Mouse (Mus musculus) intestine, postnatal 0 days (tissue): ENCODE data around the gene Il22. TPM values are rescaled to one million over a fixed set of nuclear protein-coding genes. Genes with fewer than 3 reads are reported as not detected.
"Not testable (repeated sequence)": the region's sequence is repeated elsewhere in the genome, so short reads cannot be mapped to it uniquely, and the experiment has no call there.

Source experiments
- ATAC-seq: fragments of 200-750 bp; cut with Nextera tagmentation; 2 replicates; pipeline ENCODE4 v1.8.0; 2017; ENCODE audit warnings: mild to moderate bottlenecking, moderate TSS enrichment, moderate library complexity
- H3K27ac ChIP-seq: fragments of 300-500 bp; sonication (generic); 2 replicates; pipeline ENCODE4 v1.5.1; 2014; ENCODE audit warnings: mild to moderate bottlenecking, low read depth, low read length, moderate library complexity
- H3K27me3 ChIP-seq: fragments of 300-500 bp; sonication (generic); replicated peaks from 2 replicates; pipeline ENCODE4 v1.6.1; 2014; ENCODE audit warnings: low read length, mixed read lengths; ENCODE audit not compliant: control insufficient read depth, insufficient read depth
- H3K36me3 ChIP-seq: fragments of 300-500 bp; sonication (generic); 2 replicates; pipeline ENCODE4 v1.6.1; 2014; ENCODE audit warnings: mild to moderate bottlenecking, moderate library complexity; ENCODE audit not compliant: control insufficient read depth, insufficient read depth
- H3K4me1 ChIP-seq: fragments of 300-500 bp; sonication (generic); replicated peaks from 2 replicates; pipeline ENCODE4 v1.6.1; 2014; ENCODE audit warnings: antibody characterized with exemption, low read length, mixed read lengths; ENCODE audit not compliant: control insufficient read depth, insufficient read depth
- H3K4me2 ChIP-seq: fragments of 300-500 bp; sonication (generic); replicated peaks from 2 replicates; pipeline ENCODE4 v1.6.1; 2014; ENCODE audit warnings: low read depth, mild to moderate bottlenecking, moderate library complexity
- H3K4me3 ChIP-seq: fragments of 300-500 bp; sonication (generic); 2 replicates; pipeline ENCODE4 v1.5.1; 2014; ENCODE audit warnings: low read depth, low read length
- H3K9ac ChIP-seq: fragments of 300-500 bp; sonication (generic); 2 replicates; pipeline ENCODE4 v1.6.1; 2014; ENCODE audit warnings: mild to moderate bottlenecking, low read depth, low read length
- H3K9me3 ChIP-seq: fragments of 300-500 bp; sonication (generic); 2 replicates; pipeline ENCODE4 v1.6.1; 2016; ENCODE audit warnings: mixed run types; ENCODE audit not compliant: control insufficient read depth
- CTCF ChIP-seq: sonication (generic); IDR thresholded peaks from 2 replicates; pipeline ENCODE4 v1.5.1; 2016; ENCODE audit warnings: low read depth, mild to moderate bottlenecking, control low read depth, antibody characterized with exemption, moderate library complexity
- WGBS: fragments of 180-500 bp; shearing (Covaris S2); extraction: QIAGEN DNeasy Blood & Tissue Kit; methylation state at CpG from one replicate; pipeline ENCODE4 v1.1.7; 2014; 5-methylcytosine and 5-hydroxymethylcytosine counted together
- polyA plus RNA-seq: library from polyadenylated mRNA; unstranded; fragments of >200 nt; fragmentation: Nextera tagmentation; extraction: Ambion mirVana; gene quantifications from 2 replicates; pipeline ENCODE4 v1.2.1, GENCODE M21; 2015

Gene Il22
- polyA plus RNA-seq, 1 experiment from 2014 or later, result not detected

GRCm38 (mm10) chr10:118178735-118179151 is 26.0 kb upstream of the Il22 start:
- H3K4me1 ChIP-seq, result no peaks in the 10 kb centered on the region
- 75% methylated on average over 10 of the region's 10 CpGs for WGBS
- TF ChIP-seq CTCF, result no peak
- ATAC-seq, result no peak
- no peak overlapping the region for H3K4me2 ChIP-seq
- no peaks in the 10 kb centered on the region for H3K36me3 ChIP-seq
- no peak overlapping the region for H3K9ac ChIP-seq
- H3K4me3 ChIP-seq, result no peak overlapping the region
- no peaks in the 10 kb centered on the region for H3K9me3 ChIP-seq
- no peak overlapping the region for H3K27ac ChIP-seq
- H3K27me3 ChIP-seq, result no peaks in the 10 kb centered on the region

- no peak overlapping the region for H3K27ac ChIP-seq
- no peak for TF ChIP-seq CTCF
- no peak overlapping the region for H3K9ac ChIP-seq
- no peaks in the 10 kb centered on the region for H3K9me3 ChIP-seq
- ATAC-seq, result no peak
- H3K4me2 ChIP-seq, result no peak overlapping the region
- 87% methylated on average over 11 of the region's 11 CpGs for WGBS
- no peaks in the 10 kb centered on the region for H3K36me3 ChIP-seq
- H3K27me3 ChIP-seq, result no peaks in the 10 kb centered on the region
- no peaks in the 10 kb centered on the region for H3K4me1 ChIP-seq
- no peak overlapping the region for H3K4me3 ChIP-seq
These were observed 25.5 kb upstream of the Il22 start for GRCm38 (mm10) chr10:118179265-118179664.

DNA sequence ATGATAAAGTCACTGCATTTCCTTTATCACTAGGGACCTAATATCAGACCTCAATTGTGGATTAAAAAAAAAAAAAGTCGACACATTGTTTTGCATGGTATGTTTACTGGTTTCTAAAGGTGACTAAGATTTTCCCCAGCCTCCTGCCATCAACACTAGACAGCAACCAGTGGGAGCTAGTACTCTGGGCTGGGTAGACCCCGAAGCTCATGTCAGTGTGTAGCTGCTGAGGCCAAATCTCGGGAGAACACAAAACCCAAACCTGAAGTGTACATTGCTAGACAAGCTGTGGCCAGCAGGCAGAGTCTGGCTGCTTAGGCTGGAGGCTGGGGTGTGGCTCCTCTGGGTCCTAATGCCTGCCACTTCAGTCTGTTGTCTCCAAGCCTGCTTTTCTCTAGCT is 9.6 kb upstream of the Il22 start:
- not testable (repeated sequence) for H3K4me1 ChIP-seq, H3K27me3 ChIP-seq, H3K9ac ChIP-seq, H3K4me3 ChIP-seq, H3K9me3 ChIP-seq, H3K36me3 ChIP-seq, H3K4me2 ChIP-seq, H3K27ac ChIP-seq, ATAC-seq
- WGBS, result 34% methylated on average over 3 of the region's 3 CpGs

DNA sequence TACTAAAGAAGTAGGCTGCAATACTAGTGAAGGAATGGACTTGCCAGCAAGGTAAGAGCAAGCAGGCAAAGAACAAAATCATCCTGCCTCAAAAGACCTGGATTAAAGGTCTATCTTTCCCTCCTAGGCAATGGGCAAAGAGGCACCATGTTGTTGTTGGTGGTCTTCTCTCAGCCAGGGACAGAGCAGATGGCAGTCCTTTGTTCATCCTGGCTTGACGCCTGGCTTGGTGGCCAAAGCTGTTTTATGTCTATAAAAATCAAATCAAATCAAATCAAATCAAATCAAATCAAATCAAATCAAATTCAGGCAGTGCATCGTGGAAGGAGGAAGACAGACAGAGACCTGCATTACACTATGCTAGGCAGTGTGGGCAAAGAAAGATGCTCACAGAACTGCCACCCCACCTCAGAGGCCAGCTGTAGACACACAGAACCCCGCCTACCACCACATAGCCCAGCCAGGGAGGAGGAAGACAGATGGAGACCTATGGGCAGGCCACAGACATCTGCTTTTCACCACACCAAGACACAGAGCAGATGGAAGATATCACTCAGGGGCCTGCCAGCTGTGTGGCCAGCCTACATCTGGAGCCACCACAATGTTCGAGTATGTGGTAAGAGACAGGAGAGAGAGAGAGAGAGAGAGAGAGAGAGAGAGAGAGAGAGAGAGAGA is 11.1 kb downstream of the Il22 start:
- H3K4me3 ChIP-seq, H3K9ac ChIP-seq, H3K4me1 ChIP-seq, H3K9me3 ChIP-seq, H3K27ac ChIP-seq, H3K36me3 ChIP-seq, H3K4me2 ChIP-seq, ATAC-seq, H3K27me3 ChIP-seq: not testable (repeated sequence)
- 92% methylated on average over 2 of the region's 4 CpGs for WGBS

- not testable (repeated sequence) for H3K4me1 ChIP-seq, H3K4me2 ChIP-seq, H3K27ac ChIP-seq, H3K36me3 ChIP-seq, H3K27me3 ChIP-seq, ATAC-seq, H3K9ac ChIP-seq, H3K4me3 ChIP-seq, H3K9me3 ChIP-seq
- WGBS, result no CpG with 5 or more reads among the region's 2 CpGs
These were observed 22.9 kb downstream of the Il22 start for GRCm38 (mm10) chr10:118227629-118228028.

GRCm38 (mm10) chr10:118232607-118233006 is 27.9 kb downstream of the Il22 start:
- H3K4me3 ChIP-seq, ATAC-seq, H3K36me3 ChIP-seq, H3K27me3 ChIP-seq, H3K4me2 ChIP-seq, H3K9me3 ChIP-seq, H3K9ac ChIP-seq, H3K4me1 ChIP-seq, H3K27ac ChIP-seq: not testable (repeated sequence)
- WGBS, result no CpG with 5 or more reads among the region's 5 CpGs

- not testable (repeated sequence) for H3K27ac ChIP-seq, H3K36me3 ChIP-seq, H3K4me1 ChIP-seq, H3K9me3 ChIP-seq, H3K4me2 ChIP-seq, H3K27me3 ChIP-seq, ATAC-seq, H3K4me3 ChIP-seq, H3K9ac ChIP-seq
- WGBS, result no CpG with 5 or more reads among the region's 13 CpGs
These were observed 35.9 kb downstream of the Il22 start, which contains the start of gene Gm32717 for GRCm38 (mm10) chr10:118240680-118241079. Gene Gm32717, minus strand, starts transcription at chr10:118240780.

- not testable (repeated sequence) for H3K9me3 ChIP-seq, H3K4me1 ChIP-seq, H3K9ac ChIP-seq, H3K36me3 ChIP-seq, ATAC-seq, H3K4me2 ChIP-seq, H3K27ac ChIP-seq, H3K27me3 ChIP-seq, H3K4me3 ChIP-seq
- 61% methylated on average over 11 of the region's 11 CpGs for WGBS
These were observed 44.4 kb downstream of the Il22 start for GRCm38 (mm10) chr10:118249006-118249595.
